Mouse (Mus musculus): ENCODE data around the gene Fasl.

GRCm38 (mm10) chr1:161782725-161783124 lies 5.6 kb downstream of the Fasl start:
- TF ChIP-seq CTCF (IDR thresholded peaks at IDR 0.05; ENCODE audit: control insufficient read depth, insufficient read depth, low read length) (no peak), POLR2A (IDR thresholded peaks at IDR 0.05; ENCODE audit: borderline replicate concordance, control insufficient read depth, low read depth, low read length) (no peak)
